Mouse (Mus musculus) stomach, postnatal 0 days (tissue): ENCODE results near the gene Gli1. TPM values are rescaled to one million over a fixed set of nuclear protein-coding genes. Genes with fewer than 3 reads are reported as not detected.
A peak's percentile ranks its signal among the peaks of the same experiment; 100 is the strongest.
"Not testable (repeated sequence)": the region's sequence is repeated elsewhere in the genome, so short reads cannot be mapped to it uniquely, and the experiment has no call there.

Source experiments
- ATAC-seq: fragments of 200-750 bp; cut with Nextera tagmentation; 2 replicates; pipeline ENCODE4 v1.8.0; 2017; ENCODE audit not compliant: low FRiP score, low TSS enrichment
- DNase-seq: peaks from one replicate; pipeline ENCODE4 v3.0.0-alpha.2; 2016; ENCODE audit warnings: low spot score
- H3K27ac ChIP-seq: fragments of 300-500 bp; sonication (generic); replicated peaks from 2 replicates; pipeline ENCODE4 v1.5.1; 2014; ENCODE audit warnings: mild to moderate bottlenecking, control low read depth
- H3K27me3 ChIP-seq: fragments of 300-500 bp; sonication (generic); 2 replicates; pipeline ENCODE4 v1.6.1; 2014; ENCODE audit warnings: low read length; ENCODE audit not compliant: control insufficient read depth, insufficient read depth
- H3K36me3 ChIP-seq: fragments of 300-500 bp; sonication (generic); 2 replicates; pipeline ENCODE4 v1.6.1; 2014; ENCODE audit warnings: low read length, mixed read lengths; ENCODE audit not compliant: control insufficient read depth, insufficient read depth
- H3K4me1 ChIP-seq: fragments of 300-500 bp; sonication (generic); replicated peaks from 2 replicates; pipeline ENCODE4 v1.6.1; 2014; ENCODE audit warnings: antibody characterized with exemption; ENCODE audit not compliant: control insufficient read depth, insufficient read depth
- H3K4me2 ChIP-seq: fragments of 300-500 bp; sonication (generic); replicated peaks from 2 replicates; pipeline ENCODE4 v1.6.1; 2014; ENCODE audit warnings: low read depth, mild to moderate bottlenecking, control low read depth, moderate library complexity
- H3K4me3 ChIP-seq: fragments of 300-500 bp; sonication (generic); 2 replicates; pipeline ENCODE4 v1.5.1; 2014; ENCODE audit warnings: low read depth, low read length, control low read depth
- H3K9ac ChIP-seq: fragments of 300-500 bp; sonication (generic); 2 replicates; pipeline ENCODE4 v1.6.1; 2014; ENCODE audit warnings: mild to moderate bottlenecking, low read length, control low read depth, mixed read lengths
- H3K9me3 ChIP-seq: fragments of 300-500 bp; sonication (generic); 2 replicates; pipeline ENCODE4 v1.6.1; 2016; ENCODE audit warnings: low read length; ENCODE audit not compliant: control insufficient read depth
- CTCF ChIP-seq: IDR thresholded peaks from 2 replicates; pipeline ENCODE4 v1.5.1; 2016; ENCODE audit warnings: antibody characterized with exemption, low read depth, mild to moderate bottlenecking, moderate library complexity
- EP300 ChIP-seq: optimal IDR thresholded peaks from 2 replicates; pipeline ENCODE3; 2016; ENCODE audit warnings: antibody characterized with exemption
- WGBS: fragments of 180-500 bp; shearing (Covaris S2); extraction: QIAGEN DNeasy Blood & Tissue Kit; methylation state at CpG from one replicate; pipeline ENCODE4 v1.1.7; 2014; 5-methylcytosine and 5-hydroxymethylcytosine counted together
- polyA plus RNA-seq: library from polyadenylated mRNA; unstranded; fragments of >200 nt; fragmentation: Nextera tagmentation; extraction: Ambion mirVana; gene quantifications from 2 replicates; pipeline ENCODE4 v1.2.1, GENCODE M21; 2015

Gene Gli1
- polyA plus RNA-seq, 1 experiment from 2014 or later: 2.3 TPM

DNA sequence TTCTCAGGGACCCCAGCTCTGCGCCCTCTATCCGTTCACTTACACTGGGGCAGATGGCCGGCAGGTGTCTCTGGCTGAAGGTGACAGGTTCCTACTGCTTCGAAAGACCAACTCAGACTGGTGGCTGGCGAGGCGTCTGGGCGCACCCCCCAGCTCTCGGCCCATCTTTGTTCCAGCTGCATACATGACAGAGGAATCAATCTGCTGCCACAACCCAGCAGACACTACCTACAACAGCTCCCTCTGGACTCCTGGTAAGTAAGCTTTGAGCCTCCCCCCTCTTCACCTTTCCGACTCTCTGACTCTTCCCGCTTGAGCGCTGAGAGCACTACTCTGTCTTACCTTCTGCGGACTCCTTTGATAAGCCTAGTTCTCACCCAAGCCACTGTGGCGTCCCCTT is 19.6 kb downstream of the Gli1 start:
- Histone ChIP-seq H3K9me3 (no peaks in the 10 kb centered on the region), H3K36me3 (no peaks in the 10 kb centered on the region), H3K27me3 (no peaks in the 10 kb centered on the region), H3K27ac (no peak overlapping the region), H3K4me1 (peaks cover 10% of the 10 kb centered on the region; the same call in 1 of the 2 replicates), H3K9ac (no peak overlapping the region), H3K4me2 (no peak overlapping the region), H3K4me3 (no peak overlapping the region)
- DNase-seq (no peak), ATAC-seq (no peak)
- 59% methylated on average over 13 of the region's 13 CpGs for WGBS
- TF ChIP-seq CTCF (no peak), EP300 (no peak)

- H3K4me1 ChIP-seq: peaks cover 7% of the 10 kb centered on the region; the same call in 1 of the 2 replicates
- no peak for DNase-seq
- H3K9me3 ChIP-seq: no peaks in the 10 kb centered on the region
- no peak within 1 kb of the TSS for H3K4me2 ChIP-seq
- TF ChIP-seq CTCF (no peak), EP300 (no peak)
- WGBS: 76% methylated on average over 3 of the region's 3 CpGs
- no peak within 1 kb of the TSS for H3K27ac ChIP-seq
- no peak within 1 kb of the TSS for H3K4me3 ChIP-seq
- H3K27me3 ChIP-seq: no peaks in the 10 kb centered on the region
- H3K9ac ChIP-seq: no peak within 1 kb of the TSS
- no peak for ATAC-seq
- H3K36me3 ChIP-seq: no peaks in the 10 kb centered on the region
Measured at GRCm38 (mm10) chr10:127321621-127322020, 20.2 kb downstream of the Gli1 start, which contains the start of gene Arhgap9. Gene Arhgap9 (plus strand): TSS chr10:127321964.

DNA sequence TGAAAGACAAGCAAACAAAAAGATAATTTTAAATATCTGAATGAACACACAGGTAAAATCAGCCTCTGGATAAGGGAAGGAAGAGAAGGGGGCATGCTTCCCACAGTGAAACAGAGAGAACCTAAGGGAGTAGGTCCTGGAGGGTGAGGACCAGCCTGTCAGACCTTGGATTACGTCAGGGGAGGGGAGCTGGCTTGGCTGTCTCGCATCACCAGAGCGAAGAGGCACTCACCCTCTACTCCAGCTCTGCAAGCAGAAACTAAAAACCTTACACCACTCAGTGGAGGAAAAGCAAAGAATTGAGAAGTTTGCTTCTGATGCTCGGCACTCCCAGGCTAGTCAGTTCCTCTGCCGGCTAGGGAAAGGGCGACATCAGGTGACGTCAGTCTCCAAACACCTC is 21.8 kb downstream of the Gli1 start:
- Histone ChIP-seq H3K27ac (no peak overlapping the region), H3K4me2 (no peak overlapping the region), H3K4me1 (no peaks in the 10 kb centered on the region), H3K4me3 (no peak overlapping the region), H3K36me3 (no peaks in the 10 kb centered on the region), H3K27me3 (no peaks in the 10 kb centered on the region), H3K9me3 (no peaks in the 10 kb centered on the region), H3K9ac (no peak overlapping the region)
- DNase-seq (no peak), ATAC-seq (no peak)
- WGBS: 69% methylated on average over 7 of the region's 7 CpGs
- TF ChIP-seq CTCF: no peak
- no peak for TF ChIP-seq EP300

DNA sequence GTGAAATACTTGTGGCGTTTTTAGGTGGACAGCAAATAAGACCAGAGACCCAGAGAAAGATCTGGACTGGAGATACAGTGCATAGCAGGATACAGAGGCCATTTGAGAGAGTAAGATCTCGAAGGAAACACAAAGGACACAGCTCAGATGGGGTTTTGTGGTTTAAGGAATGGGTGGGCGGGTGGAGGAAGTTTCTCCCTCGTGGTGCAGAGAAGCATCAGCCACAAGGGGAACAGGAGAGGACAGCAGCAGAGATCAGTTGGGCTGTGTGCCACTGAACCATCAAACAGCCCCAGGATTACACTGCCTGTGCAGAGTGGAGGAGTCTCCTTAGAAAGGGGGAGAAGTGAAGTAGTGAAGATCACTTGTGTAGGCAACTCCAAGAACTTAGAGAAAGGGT is 23.8 kb downstream of the Gli1 start:
- H3K4me1 ChIP-seq: no peaks in the 10 kb centered on the region
- WGBS: 38% methylated on average over 4 of the region's 4 CpGs
- no peaks in the 10 kb centered on the region for H3K36me3 ChIP-seq
- no peak for TF ChIP-seq EP300
- no peak for TF ChIP-seq CTCF
- no peak overlapping the region for H3K4me3 ChIP-seq
- no peaks in the 10 kb centered on the region for H3K27me3 ChIP-seq
- no peak for ATAC-seq
- H3K9ac ChIP-seq: no peak overlapping the region
- no peak for DNase-seq
- no peaks in the 10 kb centered on the region for H3K9me3 ChIP-seq
- no peak overlapping the region for H3K27ac ChIP-seq
- H3K4me2 ChIP-seq: no peak overlapping the region

GRCm38 (mm10) chr10:127317277-127317676 is 24.5 kb downstream of the Gli1 start:
- Histone ChIP-seq H3K27me3 (no peaks in the 10 kb centered on the region), H3K4me2 (no peak overlapping the region), H3K27ac (no peak overlapping the region), H3K9ac (no peak overlapping the region), H3K4me1 (no peaks in the 10 kb centered on the region), H3K9me3 (no peaks in the 10 kb centered on the region), H3K36me3 (no peaks in the 10 kb centered on the region), H3K4me3 (no peak overlapping the region)
- no peak for ATAC-seq
- DNase-seq: no peak
- no peak for TF ChIP-seq EP300
- TF ChIP-seq CTCF: no peak
- 84% methylated on average over 2 of the region's 2 CpGs for WGBS

GRCm38 (mm10) chr10:127314950-127315349 is 26.8 kb downstream of the Gli1 start:
- not testable (repeated sequence) for DNase-seq, H3K9ac ChIP-seq, H3K27me3 ChIP-seq, H3K4me2 ChIP-seq, H3K36me3 ChIP-seq, H3K4me1 ChIP-seq, H3K9me3 ChIP-seq, H3K4me3 ChIP-seq, H3K27ac ChIP-seq, ATAC-seq
- 69% methylated on average over 1 of the region's 1 CpGs for WGBS
- 0 out of 2 replicates have a peak, but pooled peaks have one; percentile 9 for TF ChIP-seq CTCF

DNA sequence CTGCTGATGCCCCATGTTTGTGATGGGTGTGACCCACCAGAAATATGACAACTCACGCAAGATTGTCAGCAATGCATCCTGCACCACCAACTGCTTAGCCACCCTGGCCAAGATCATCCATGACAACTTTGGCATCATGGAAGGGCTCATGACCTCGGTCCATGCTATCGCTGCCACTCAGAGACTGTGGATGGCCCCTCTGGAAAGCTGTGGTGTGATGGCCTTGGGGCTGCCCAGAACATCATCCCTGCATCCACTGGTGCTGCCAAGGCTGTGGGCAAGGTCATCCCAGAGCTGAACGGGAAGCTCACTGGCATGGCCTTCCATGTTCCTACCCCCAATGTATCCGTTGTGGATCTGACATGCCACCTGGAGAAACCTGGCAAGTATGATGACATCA is 28.3 kb downstream of the Gli1 start:
- 91% methylated on average over 5 of the region's 5 CpGs for WGBS
- not testable (repeated sequence) for H3K4me1 ChIP-seq, H3K9ac ChIP-seq, H3K27me3 ChIP-seq, H3K36me3 ChIP-seq, H3K4me3 ChIP-seq, ATAC-seq, H3K4me2 ChIP-seq, DNase-seq, H3K27ac ChIP-seq, H3K9me3 ChIP-seq
